Mouse (Mus musculus) midbrain, postnatal 0 days (tissue): Measurements from ENCODE around the gene Mob1b. TPM values are rescaled to one million over a fixed set of nuclear protein-coding genes. Genes with fewer than 3 reads are reported as not detected.

Experiments used
- ATAC-seq: fragments of 200-750 bp; cut with Nextera tagmentation; 2 replicates; pipeline ENCODE4 v1.8.0; 2017; ENCODE audit warnings: moderate number of reproducible peaks, mild to moderate bottlenecking, moderate TSS enrichment, moderate library complexity; ENCODE audit not compliant: low FRiP score
- DNase-seq: peaks from one replicate; pipeline ENCODE4 v3.0.0-alpha.2; 2015; ENCODE audit warnings: low spot score
- H3K27ac ChIP-seq: fragments of 300-500 bp; sonication (generic); 2 replicates; pipeline ENCODE4 v1.5.1; 2014; ENCODE audit warnings: low read depth, mild to moderate bottlenecking, low read length, mixed read lengths
- H3K27me3 ChIP-seq: fragments of 300-500 bp; sonication (generic); 2 replicates; pipeline ENCODE4 v1.6.1; 2014; ENCODE audit warnings: low read length, control low read depth, mixed read lengths; ENCODE audit not compliant: insufficient read depth
- H3K36me3 ChIP-seq: fragments of 300-500 bp; sonication (generic); 2 replicates; pipeline ENCODE4 v1.6.1; 2014; ENCODE audit warnings: low read length, control low read depth, mixed read lengths; ENCODE audit not compliant: insufficient read depth
- H3K4me1 ChIP-seq: fragments of 300-500 bp; sonication (generic); 2 replicates; pipeline ENCODE4 v1.6.1; 2014; ENCODE audit warnings: mild to moderate bottlenecking, control low read depth, antibody characterized with exemption, low read length, mixed read lengths; ENCODE audit not compliant: insufficient read depth
- H3K4me2 ChIP-seq: fragments of 300-500 bp; sonication (generic); 2 replicates; pipeline ENCODE4 v1.6.1; 2014; ENCODE audit warnings: low read depth, mild to moderate bottlenecking, low read length, mixed read lengths; ENCODE audit not compliant: poor library complexity, severe bottlenecking
- H3K4me3 ChIP-seq: fragments of 300-500 bp; sonication (generic); 2 replicates; pipeline ENCODE4 v1.5.1; 2014; ENCODE audit warnings: low read depth, mild to moderate bottlenecking, low read length, moderate library complexity
- H3K9ac ChIP-seq: fragments of 300-500 bp; sonication (generic); replicated peaks from 2 replicates; pipeline ENCODE4 v1.6.1; 2014; ENCODE audit warnings: mild to moderate bottlenecking, low read length, moderate library complexity, mixed read lengths; ENCODE audit not compliant: poor library complexity, severe bottlenecking
- H3K9me3 ChIP-seq: fragments of 300-500 bp; sonication (generic); 2 replicates; pipeline ENCODE4 v1.6.1; 2016; ENCODE audit warnings: low read length, control low read depth
- CTCF ChIP-seq: IDR thresholded peaks from 2 replicates; pipeline ENCODE4 v1.5.1; 2016; ENCODE audit warnings: antibody characterized with exemption, mild to moderate bottlenecking
- WGBS: fragments of 180-500 bp; shearing (Covaris S2); extraction: QIAGEN DNeasy Blood & Tissue Kit; methylation state at CpG from one replicate; pipeline ENCODE4 v1.1.7; 2014; 5-methylcytosine and 5-hydroxymethylcytosine counted together
- polyA plus RNA-seq: library from polyadenylated mRNA; unstranded; fragments of >200 nt; fragmentation: Nextera tagmentation; extraction: Ambion mirVana; gene quantifications from 2 replicates; pipeline ENCODE4 v1.2.1, GENCODE M21; 2015
- total RNA-seq: library from RNA; depleted of rRNA; stranded (reverse); fragments of >200 nt; gene quantifications from 2 replicates; pipeline ENCODE4 v1.2.3, GENCODE M21; 2014

Mob1b gene
- total and polyA plus RNA-seq, 2 experiments from 2014 or later, result 7.5 to 10.9 TPM

DNA sequence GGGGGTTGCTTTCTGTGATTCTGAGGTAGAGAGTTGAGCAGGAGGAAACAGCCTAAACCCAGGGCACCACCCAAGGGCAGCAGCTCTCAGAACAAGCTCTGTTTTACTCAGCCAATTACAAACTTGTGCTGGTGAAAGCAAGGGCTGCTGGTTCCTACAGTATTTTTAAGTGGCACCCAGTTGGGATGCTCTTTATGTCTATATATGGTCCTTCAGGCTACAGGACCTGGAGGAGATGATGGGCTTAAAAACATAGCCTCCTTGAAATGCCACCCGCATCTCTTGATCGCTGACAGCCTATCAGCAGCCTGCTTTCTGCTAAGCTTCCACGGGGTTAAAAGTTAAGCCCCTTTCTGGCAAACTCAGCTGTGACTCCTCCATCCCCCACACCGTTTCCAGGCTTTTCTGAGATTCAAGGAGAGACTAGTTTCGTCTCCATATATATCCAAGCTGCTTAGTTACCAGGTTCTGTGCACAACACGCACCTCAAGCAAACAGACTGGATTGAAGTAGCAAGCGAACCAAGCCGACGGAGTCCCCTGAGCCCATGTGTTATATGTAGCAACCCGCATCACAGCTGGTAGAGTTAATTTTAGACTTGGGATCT is 8.9 kb upstream of the Mob1b start:
- 18% methylated on average over 10 of the region's 10 CpGs for WGBS
- H3K4me1 ChIP-seq, result peaks cover 9% of the 10 kb centered on the region; the same call in 1 of the 2 replicates
- H3K36me3 ChIP-seq, result no peaks in the 10 kb centered on the region
- peak overlapping the region; percentile 24 for H3K4me2 ChIP-seq
- no peaks in the 10 kb centered on the region for H3K9me3 ChIP-seq
- no peak for TF ChIP-seq CTCF
- no peaks in the 10 kb centered on the region for H3K27me3 ChIP-seq
- no peak overlapping the region for H3K27ac ChIP-seq
- peak; percentile 6 for DNase-seq
- no peak overlapping the region for H3K9ac ChIP-seq
- no peak overlapping the region for H3K4me3 ChIP-seq
- ATAC-seq, result peak; percentile 48; the same call in 1 of the 2 replicates

DNA sequence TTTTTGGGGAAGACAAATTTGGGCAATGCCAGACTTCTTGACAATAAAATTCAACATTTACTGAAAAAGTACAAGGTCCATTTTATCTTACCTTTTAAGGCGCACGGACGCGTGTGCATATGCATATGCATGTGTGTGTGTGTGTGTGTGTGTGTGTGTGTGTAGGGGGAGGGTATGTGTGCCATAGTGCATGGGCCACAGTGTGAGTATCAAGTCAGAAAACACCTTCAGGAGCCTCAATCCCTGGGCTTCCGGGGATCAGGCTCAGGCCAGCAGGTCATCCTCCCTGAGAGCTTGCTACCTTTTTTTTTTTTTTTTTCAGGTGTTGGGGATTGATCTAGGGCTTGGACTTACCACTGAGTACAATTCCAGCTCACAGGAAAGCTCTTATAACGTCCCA is 8.3 kb upstream of the Mob1b start:
- no peak overlapping the region for H3K4me2 ChIP-seq
- H3K27me3 ChIP-seq, result no peaks in the 10 kb centered on the region
- H3K4me1 ChIP-seq, result peaks cover 9% of the 10 kb centered on the region; the same call in 1 of the 2 replicates
- no peak overlapping the region for H3K4me3 ChIP-seq
- ATAC-seq, result no peak
- DNase-seq, result no peak
- WGBS, result 66% methylated on average over 6 of the region's 6 CpGs
- no peaks in the 10 kb centered on the region for H3K9me3 ChIP-seq
- no peak overlapping the region for H3K27ac ChIP-seq
- H3K9ac ChIP-seq, result no peak overlapping the region
- H3K36me3 ChIP-seq, result no peaks in the 10 kb centered on the region
- no peak for TF ChIP-seq CTCF

DNA sequence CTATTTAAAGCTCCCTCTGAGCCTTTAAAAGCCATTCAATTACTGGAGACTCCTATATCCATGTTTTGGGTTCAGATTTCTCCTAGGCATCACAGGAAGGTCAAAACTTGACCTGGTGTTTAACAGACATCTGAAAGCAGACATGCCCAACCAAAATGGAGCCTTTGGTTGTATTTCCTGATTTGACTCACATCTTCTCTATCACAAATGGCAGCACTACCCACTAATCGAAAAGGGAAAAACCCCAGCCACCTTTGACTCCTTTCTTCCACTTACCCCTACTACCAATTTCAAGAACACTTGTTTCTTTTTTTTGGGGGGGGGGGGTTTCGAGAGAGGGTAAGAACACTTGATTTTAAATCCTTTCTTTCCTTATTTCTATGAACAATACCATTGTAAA is 3.7 kb upstream of the Mob1b start:
- Histone ChIP-seq H3K4me1 (peaks cover 4% of the 10 kb centered on the region; the same call in 1 of the 2 replicates), H3K36me3 (no peaks in the 10 kb centered on the region), H3K4me3 (no peak overlapping the region), H3K27me3 (no peaks in the 10 kb centered on the region), H3K9me3 (no peaks in the 10 kb centered on the region), H3K4me2 (no peak overlapping the region), H3K9ac (no peak overlapping the region), H3K27ac (no peak overlapping the region)
- ATAC-seq, result no peak
- TF ChIP-seq CTCF, result no peak
- 87% methylated on average over 2 of the region's 2 CpGs for WGBS
- DNase-seq, result no peak

GRCm38 (mm10) chr5:88721003-88721475 is 384 bp downstream of the Mob1b start:
- TF ChIP-seq CTCF, result no peak
- whole genome bisulfite sequencing, result 0% methylated on average over 18 of the region's 38 CpGs
- peaks cover 14% of the 10 kb centered on the region; the same call in 1 of the 2 replicates for H3K4me1 ChIP-seq
- peak overlapping the region; percentile 92 for H3K4me2 ChIP-seq
- H3K9me3 ChIP-seq, result no peaks in the 10 kb centered on the region
- no peaks in the 10 kb centered on the region for H3K36me3 ChIP-seq
- no peaks in the 10 kb centered on the region for H3K27me3 ChIP-seq
- H3K9ac ChIP-seq, result peak overlapping the region; percentile 94
- DNase-seq (peak; percentile 5), ATAC-seq (peak; percentile 80)
- H3K4me3 ChIP-seq, result peak overlapping the region; percentile 99
- peak overlapping the region; percentile 93 for H3K27ac ChIP-seq

DNA sequence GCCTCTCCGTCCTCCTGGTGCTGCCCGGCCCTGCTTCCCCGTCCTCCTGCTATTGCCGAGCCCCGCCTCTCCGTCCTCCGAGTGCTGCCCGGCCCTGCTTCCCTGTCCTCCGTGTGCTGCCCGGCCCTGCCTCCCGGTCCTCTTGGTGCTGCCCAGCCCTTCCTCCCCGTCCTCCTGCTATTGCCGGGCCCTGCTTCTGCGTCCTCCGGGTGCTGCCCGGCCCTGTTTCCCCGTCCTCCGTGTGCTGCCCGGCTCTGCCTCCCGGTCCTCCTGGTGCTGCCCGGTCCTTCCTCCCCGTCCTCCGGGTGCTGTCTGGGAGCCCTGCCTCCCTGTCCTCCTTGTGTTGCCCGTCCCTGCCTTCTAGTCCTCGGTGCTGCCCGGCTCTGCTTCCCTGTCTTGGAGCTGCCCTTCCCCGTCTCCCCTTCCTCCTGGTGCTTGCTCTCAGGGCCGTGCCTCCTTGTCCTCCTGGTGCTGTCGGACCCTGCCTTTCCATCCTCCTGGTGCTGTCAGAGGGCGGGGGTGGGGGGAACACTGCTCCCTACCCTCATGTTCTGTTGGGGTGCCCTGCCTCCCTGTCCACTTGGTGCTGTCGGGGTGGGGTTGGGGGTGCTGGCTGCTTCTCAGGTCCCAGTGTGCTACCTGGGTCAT is 1.0 kb downstream of the Mob1b start:
- DNase-seq, result peak; percentile 16
- Histone ChIP-seq H3K4me3 (peak overlapping the region; percentile 99), H3K27me3 (no peaks in the 10 kb centered on the region), H3K9ac (peak overlapping the region; percentile 94), H3K4me2 (peak overlapping the region; percentile 92), H3K27ac (peak overlapping the region; percentile 93), H3K36me3 (no peaks in the 10 kb centered on the region), H3K9me3 (no peaks in the 10 kb centered on the region), H3K4me1 (peaks cover 14% of the 10 kb centered on the region; the same call in 1 of the 2 replicates)
- 2% methylated on average over 31 of the region's 31 CpGs for WGBS
- no peak for TF ChIP-seq CTCF
- peak; percentile 21 for ATAC-seq

DNA sequence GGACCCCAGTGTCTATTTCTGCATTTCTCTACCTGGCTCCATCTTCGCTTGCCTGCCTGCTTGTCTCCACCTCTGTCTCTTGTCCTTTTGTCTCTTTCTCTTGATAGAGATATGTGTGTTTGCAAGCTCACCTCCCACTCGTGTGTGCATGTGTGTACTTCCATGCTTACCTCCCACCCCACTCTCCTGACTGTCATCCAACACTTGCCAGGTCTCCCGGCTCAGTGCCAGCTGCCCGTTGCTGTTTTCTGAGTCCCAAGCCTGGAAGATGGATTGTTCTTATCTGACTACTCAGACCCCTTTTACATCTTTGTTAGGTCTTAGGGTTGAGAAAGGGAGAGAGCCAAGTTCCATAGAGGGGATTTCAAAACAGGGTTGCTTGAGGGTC is 1.6 kb downstream of the Mob1b start:
- peak overlapping the region; percentile 99 for H3K4me3 ChIP-seq
- TF ChIP-seq CTCF, result no peak
- peak overlapping the region; percentile 93 for H3K27ac ChIP-seq
- H3K9ac ChIP-seq, result peak overlapping the region; percentile 94
- no peaks in the 10 kb centered on the region for H3K27me3 ChIP-seq
- peaks cover 14% of the 10 kb centered on the region; the same call in 1 of the 2 replicates for H3K4me1 ChIP-seq
- H3K9me3 ChIP-seq, result no peaks in the 10 kb centered on the region
- no peaks in the 10 kb centered on the region for H3K36me3 ChIP-seq
- H3K4me2 ChIP-seq, result peak overlapping the region; percentile 92
- ATAC-seq (no peak), DNase-seq (peak; percentile 32)
- WGBS, result 11% methylated on average over 4 of the region's 4 CpGs
